Mouse (Mus musculus): ENCODE measurements around the gene Hey2. TPM values are rescaled to one million over a fixed set of nuclear protein-coding genes. Genes with fewer than 3 reads are reported as not detected.

Gene Hey2
- polyA plus RNA-seq, 1 experiment from 2014 or later = 1.9 TPM

DNA sequence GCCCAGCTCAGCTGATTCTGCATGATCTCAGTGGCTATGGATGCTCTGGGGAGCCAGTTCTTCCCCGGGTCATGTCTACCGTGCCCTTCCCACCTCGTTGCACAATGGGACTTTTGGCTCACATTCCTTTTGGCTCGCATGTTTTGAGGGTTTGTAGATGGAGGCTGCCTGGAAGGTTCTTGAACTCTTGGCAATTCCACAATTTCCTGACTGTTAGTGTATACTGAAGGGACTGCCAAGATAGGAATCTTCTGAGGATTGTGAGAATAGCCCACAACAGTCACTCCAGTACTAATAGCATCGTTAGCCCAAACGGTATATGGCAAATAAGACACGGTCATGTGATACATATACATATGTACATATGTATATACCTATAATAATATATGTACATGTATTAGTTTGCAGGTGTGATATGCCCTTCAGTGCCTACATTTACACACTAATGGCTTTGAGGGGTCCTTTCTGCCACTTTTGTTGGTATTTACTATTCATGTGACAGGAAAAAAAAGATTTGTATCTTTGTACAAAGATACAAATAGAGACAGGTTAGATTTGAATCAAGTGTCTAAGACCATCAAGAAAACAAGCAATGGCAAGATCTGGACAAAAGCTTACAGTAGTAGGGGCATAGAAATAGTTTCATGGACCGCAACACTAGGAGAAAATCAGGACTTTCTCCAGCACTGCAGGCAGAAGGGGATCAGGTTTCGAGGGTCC is 32.2 kb downstream of the Hey2 start:
- Histone ChIP-seq H3K9ac (ENCODE audit: low read depth, low read length) (no peak overlapping the region), H3K27me3 (replicated peaks; ENCODE audit: control insufficient read depth, insufficient read depth, low read length) (no peaks in the 10 kb centered on the region)
- peak; percentile 52 for ATAC-seq

DNA sequence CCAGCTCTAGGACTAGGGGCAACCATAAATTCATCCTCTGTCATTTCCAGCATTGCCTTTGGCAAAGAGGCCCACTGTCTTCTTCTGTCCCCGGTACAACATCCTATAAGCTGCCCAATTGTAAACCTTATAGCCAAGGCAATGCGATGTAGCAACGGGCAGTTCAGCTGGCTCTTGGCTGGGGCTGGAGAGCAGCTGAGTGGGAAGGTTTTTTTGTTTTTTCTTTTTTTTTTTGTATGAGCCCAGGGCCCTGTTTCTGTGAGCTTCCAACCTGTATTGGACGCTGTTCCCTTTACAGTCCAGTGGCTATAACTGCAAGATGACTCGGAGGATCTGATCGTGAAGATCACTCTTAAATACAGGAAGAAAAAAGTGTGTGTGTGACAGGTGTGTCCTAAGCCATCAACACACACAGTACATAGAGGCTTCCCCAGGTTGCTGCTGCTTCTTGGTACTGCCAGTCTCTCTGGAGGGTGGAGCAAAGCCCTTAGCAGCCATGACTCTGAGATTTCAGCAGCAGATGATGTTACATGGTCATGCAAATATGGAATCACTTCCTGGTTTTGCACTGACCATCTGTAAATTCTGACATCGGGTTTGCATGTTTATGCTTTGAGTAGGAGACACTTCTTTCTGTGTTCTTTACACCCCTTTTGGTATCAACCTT is 38.9 kb downstream of the Hey2 start:
- H3K27me3 ChIP-seq (replicated peaks; ENCODE audit: control insufficient read depth, insufficient read depth, low read length) = no peaks in the 10 kb centered on the region
- H3K4me1 ChIP-seq (replicated peaks; ENCODE audit: control insufficient read depth, insufficient read depth, low read length) = no peaks in the 10 kb centered on the region; the same call in 1 of the 2 replicates
- H3K36me3 ChIP-seq (ENCODE audit: control insufficient read depth, insufficient read depth) = no peaks in the 10 kb centered on the region
- H3K9ac ChIP-seq (ENCODE audit: low read depth, low read length) = peak overlapping the region; percentile 74
- no peak for ATAC-seq
- H3K4me3 ChIP-seq (ENCODE audit: low read depth, low read length) = peak overlapping the region; percentile 87
- peak overlapping the region; percentile 96 for H3K27ac ChIP-seq (ENCODE audit: low read depth, low read length)
- TF ChIP-seq CTCF (IDR thresholded peaks at IDR 0.05; ENCODE audit: low read depth) = no peak
- WGBS = 26% methylated on average over 7 of the region's 7 CpGs
- peak overlapping the region; percentile 88 for H3K4me2 ChIP-seq (replicated peaks; ENCODE audit: low read depth)
- no peaks in the 10 kb centered on the region for H3K9me3 ChIP-seq (ENCODE audit: control insufficient read depth)

More for the DNA sequence above, 32.2 kb downstream of the Hey2 start:
- Histone ChIP-seq H3K4me3 (ENCODE audit: low read depth, low read length) (peak overlapping the region; percentile 48), H3K36me3 (ENCODE audit: control insufficient read depth, insufficient read depth) (no peaks in the 10 kb centered on the region), H3K4me2 (replicated peaks; ENCODE audit: low read depth) (peak overlapping the region; percentile 61), H3K27ac (ENCODE audit: low read depth, low read length) (no peak overlapping the region), H3K9me3 (ENCODE audit: control insufficient read depth) (no peaks in the 10 kb centered on the region), H3K4me1 (replicated peaks; ENCODE audit: control insufficient read depth, insufficient read depth, low read length) (0 out of 2 replicates have a peak, but pooled peaks cover 3% of the 10 kb centered on the region)
- TF ChIP-seq CTCF (IDR thresholded peaks at IDR 0.05; ENCODE audit: low read depth) = no peak
- 27% methylated on average over 9 of the region's 9 CpGs for WGBS

DNA sequence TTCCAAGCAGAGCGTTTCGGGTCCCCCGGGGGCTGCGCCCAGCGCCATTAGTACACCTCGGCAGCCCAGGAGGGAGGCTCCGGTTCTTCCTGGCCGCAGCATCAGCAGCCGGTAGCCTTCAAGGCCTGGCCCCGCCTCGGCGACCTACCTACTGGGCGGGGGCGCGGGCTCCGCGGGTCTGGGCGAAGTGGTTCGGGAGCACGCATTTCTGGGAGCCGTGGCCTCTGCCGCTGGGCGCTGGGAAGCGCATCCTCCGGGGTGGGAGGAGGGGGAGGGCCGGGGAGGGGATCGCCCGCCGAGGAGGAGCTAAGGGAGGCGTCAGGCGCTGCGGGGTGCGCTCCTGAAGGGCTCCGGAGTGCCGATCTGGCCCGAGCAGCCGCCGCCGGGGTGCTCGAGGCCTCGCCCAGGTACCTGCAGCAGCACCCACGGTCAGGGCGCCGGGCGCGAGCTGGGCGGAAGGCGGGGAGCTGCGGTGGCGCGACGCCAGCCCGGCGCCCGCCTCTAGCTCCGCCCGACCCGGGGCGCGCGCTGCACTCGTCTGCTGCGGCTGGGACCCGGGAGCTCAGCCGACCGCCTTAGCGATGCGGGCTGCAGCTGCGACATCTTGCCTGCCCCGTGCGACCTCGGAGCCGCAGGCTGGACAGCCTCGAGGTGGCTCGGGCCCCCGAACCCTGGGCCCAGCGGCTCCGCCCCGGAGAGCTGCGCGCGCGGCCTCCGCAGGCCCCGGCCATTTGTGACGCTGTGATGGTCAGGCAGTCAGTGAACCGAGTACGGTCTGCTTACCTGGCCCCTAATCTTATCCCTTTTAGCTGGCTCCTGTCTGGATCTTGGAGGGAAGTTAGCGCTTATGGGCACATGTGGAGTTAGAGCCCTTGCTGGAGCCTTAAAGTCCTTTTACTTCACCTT is 39.7 kb downstream of the Hey2 start, which contains the start of gene Ncoa7:
TSS of gene Ncoa7 (minus strand) at position 646 of the 906 bp plus-strand sequence.
- no peak for TF ChIP-seq CTCF (IDR thresholded peaks at IDR 0.05; ENCODE audit: low read depth)
- peak; percentile 95 for ATAC-seq
- Histone ChIP-seq H3K9ac (ENCODE audit: low read depth, low read length) (peak within 1 kb of the TSS; percentile 74), H3K4me3 (ENCODE audit: low read depth, low read length) (peak within 1 kb of the TSS; percentile 87), H3K27me3 (replicated peaks; ENCODE audit: control insufficient read depth, insufficient read depth, low read length) (no peaks in the 10 kb centered on the region), H3K9me3 (ENCODE audit: control insufficient read depth) (no peaks in the 10 kb centered on the region), H3K27ac (ENCODE audit: low read depth, low read length) (peak within 1 kb of the TSS; percentile 96), H3K4me2 (replicated peaks; ENCODE audit: low read depth) (peak within 1 kb of the TSS; percentile 88), H3K36me3 (ENCODE audit: control insufficient read depth, insufficient read depth) (no peaks in the 10 kb centered on the region), H3K4me1 (replicated peaks; ENCODE audit: control insufficient read depth, insufficient read depth, low read length) (no peaks in the 10 kb centered on the region; the same call in 1 of the 2 replicates)
- WGBS = under 1% methylated on average over 66 of the region's 89 CpGs

DNA sequence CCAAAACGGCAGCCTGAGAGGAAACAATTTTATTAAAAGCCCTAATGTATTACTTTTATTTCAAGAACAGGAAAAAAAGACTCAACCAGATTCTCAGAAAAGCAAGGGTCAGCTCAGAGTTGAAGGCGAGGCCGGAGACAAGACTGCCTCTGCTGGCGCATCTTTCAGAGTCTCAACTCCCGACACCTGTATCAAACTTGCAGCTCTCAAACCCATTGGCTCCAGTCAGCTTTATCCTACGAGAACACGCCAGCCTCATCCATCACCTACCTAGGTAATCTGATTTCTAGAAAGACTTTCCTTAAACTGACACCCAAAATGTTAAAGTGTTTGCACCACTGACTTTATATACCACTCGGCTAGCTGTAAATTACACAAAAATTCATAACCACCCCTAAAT is 40.6 kb downstream of the Hey2 start:
- Histone ChIP-seq H3K9ac (ENCODE audit: low read depth, low read length) (peak overlapping the region; percentile 74; the same call in 1 of the 2 replicates), H3K27me3 (replicated peaks; ENCODE audit: control insufficient read depth, insufficient read depth, low read length) (no peaks in the 10 kb centered on the region), H3K36me3 (ENCODE audit: control insufficient read depth, insufficient read depth) (no peaks in the 10 kb centered on the region), H3K4me1 (replicated peaks; ENCODE audit: control insufficient read depth, insufficient read depth, low read length) (no peaks in the 10 kb centered on the region; the same call in 1 of the 2 replicates), H3K4me2 (replicated peaks; ENCODE audit: low read depth) (peak overlapping the region; percentile 88), H3K9me3 (ENCODE audit: control insufficient read depth) (no peaks in the 10 kb centered on the region), H3K27ac (ENCODE audit: low read depth, low read length) (no peak overlapping the region), H3K4me3 (ENCODE audit: low read depth, low read length) (peak overlapping the region; percentile 87)
- WGBS = 12% methylated on average over 8 of the region's 8 CpGs
- ATAC-seq = no peak
- TF ChIP-seq CTCF (IDR thresholded peaks at IDR 0.05; ENCODE audit: low read depth) = peak; percentile 45

DNA sequence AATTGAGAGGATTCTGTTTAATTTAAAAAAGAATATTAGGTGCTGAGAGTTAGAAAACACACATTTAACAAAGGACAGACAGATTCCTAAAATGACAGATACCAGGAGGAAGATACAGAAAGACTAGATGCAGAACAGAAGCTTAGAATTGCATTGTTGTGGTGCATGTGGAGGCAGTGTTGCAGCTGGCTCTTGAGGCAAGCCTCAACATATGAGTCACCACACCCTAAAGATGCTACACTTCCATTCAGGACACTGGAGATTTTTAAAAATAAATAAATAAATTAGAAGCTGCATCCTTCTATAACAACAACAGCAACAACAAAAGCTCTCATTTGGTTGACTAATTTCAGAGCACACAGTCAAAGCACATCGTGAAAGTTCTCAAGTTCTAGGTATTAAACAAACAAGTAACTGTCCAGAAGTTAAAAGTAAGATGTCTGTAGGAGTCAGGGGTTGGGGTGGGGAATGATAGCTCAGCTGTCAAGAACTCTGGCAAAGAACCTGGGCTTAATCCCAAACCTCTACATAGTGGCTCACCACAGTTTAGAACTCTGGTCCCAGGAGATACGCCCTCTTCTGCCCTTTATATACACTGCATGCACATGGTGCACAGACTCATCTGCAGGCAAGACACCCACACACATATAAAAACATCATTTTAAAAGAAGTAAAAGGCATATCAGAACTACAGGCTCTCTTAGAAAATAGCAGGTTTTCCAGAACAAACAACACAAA is 42.7 kb downstream of the Hey2 start:
- Histone ChIP-seq H3K36me3 (ENCODE audit: control insufficient read depth, insufficient read depth) (no peaks in the 10 kb centered on the region), H3K4me2 (replicated peaks; ENCODE audit: low read depth) (no peak overlapping the region), H3K9me3 (ENCODE audit: control insufficient read depth) (no peaks in the 10 kb centered on the region), H3K27ac (ENCODE audit: low read depth, low read length) (no peak overlapping the region), H3K9ac (ENCODE audit: low read depth, low read length) (no peak overlapping the region), H3K27me3 (replicated peaks; ENCODE audit: control insufficient read depth, insufficient read depth, low read length) (no peaks in the 10 kb centered on the region), H3K4me1 (replicated peaks; ENCODE audit: control insufficient read depth, insufficient read depth, low read length) (no peaks in the 10 kb centered on the region; the same call in 1 of the 2 replicates), H3K4me3 (ENCODE audit: low read depth, low read length) (no peak overlapping the region)
- 90% methylated on average over 2 of the region's 2 CpGs for WGBS
- no peak for ATAC-seq
- TF ChIP-seq CTCF (IDR thresholded peaks at IDR 0.05; ENCODE audit: low read depth) = 0 out of 2 replicates have a peak, but pooled peaks have one; percentile 12
